Mouse (Mus musculus) urinary bladder, postnatal 0 days (tissue): ENCODE results near the gene Pfdn4. TPM values are rescaled to one million over a fixed set of nuclear protein-coding genes. Genes with fewer than 3 reads are reported as not detected.

ENCODE experiments used
- polyA plus RNA-seq: library from polyadenylated mRNA; unstranded; fragments of >200 nt; fragmentation: Nextera tagmentation; extraction: Ambion mirVana; gene quantifications from 2 replicates; pipeline ENCODE4 v1.2.1, GENCODE M21; 2015

Pfdn4 gene
- polyA plus RNA-seq: 54.3 and 85.9 TPM in 2 replicates

GRCm38 (mm10) chr2:170496154-170496930, at the start of gene Pfdn4:
Gene Pfdn4 (plus strand): TSS chr2:170496428.

GRCm38 (mm10) chr2:170497091-170497566, 901 bp downstream of the Pfdn4 start, which contains the start of gene Cyp24a1:
Gene Cyp24a1 (minus strand): TSS chr2:170497145.

Other genes with a start within 250 kb of the Pfdn4 start
- gene Bcas1, start 68.6 kb upstream of the Pfdn4 start, polyA plus RNA-seq: 3.8 and 4.6 TPM in 2 replicates
- not detected in 2 replicates for gene Cyp24a1, start 717 bp downstream of the Pfdn4 start, polyA plus RNA-seq
- not detected in 2 replicates for gene 4930470P17Rik, start 105.6 kb downstream of the Pfdn4 start, polyA plus RNA-seq
- gene Dok5, start 235.4 kb downstream of the Pfdn4 start, polyA plus RNA-seq: 0.69 and 0.77 TPM in 2 replicates